Mouse (Mus musculus) midbrain, postnatal 0 days (tissue): Measurements from ENCODE around the gene Syt5. TPM values are rescaled to one million over a fixed set of nuclear protein-coding genes. Genes with fewer than 3 reads are reported as not detected.

Source experiments
- ATAC-seq: fragments of 200-750 bp; cut with Nextera tagmentation; 2 replicates; pipeline ENCODE4 v1.8.0; 2017; ENCODE audit warnings: moderate number of reproducible peaks, mild to moderate bottlenecking, moderate TSS enrichment, moderate library complexity; ENCODE audit not compliant: low FRiP score
- DNase-seq: peaks from one replicate; pipeline ENCODE4 v3.0.0-alpha.2; 2015; ENCODE audit warnings: low spot score
- H3K27ac ChIP-seq: fragments of 300-500 bp; sonication (generic); 2 replicates; pipeline ENCODE4 v1.5.1; 2014; ENCODE audit warnings: low read depth, mild to moderate bottlenecking, low read length, mixed read lengths
- H3K27me3 ChIP-seq: fragments of 300-500 bp; sonication (generic); 2 replicates; pipeline ENCODE4 v1.6.1; 2014; ENCODE audit warnings: low read length, control low read depth, mixed read lengths; ENCODE audit not compliant: insufficient read depth
- H3K36me3 ChIP-seq: fragments of 300-500 bp; sonication (generic); 2 replicates; pipeline ENCODE4 v1.6.1; 2014; ENCODE audit warnings: low read length, control low read depth, mixed read lengths; ENCODE audit not compliant: insufficient read depth
- H3K4me1 ChIP-seq: fragments of 300-500 bp; sonication (generic); 2 replicates; pipeline ENCODE4 v1.6.1; 2014; ENCODE audit warnings: mild to moderate bottlenecking, control low read depth, antibody characterized with exemption, low read length, mixed read lengths; ENCODE audit not compliant: insufficient read depth
- H3K4me2 ChIP-seq: fragments of 300-500 bp; sonication (generic); 2 replicates; pipeline ENCODE4 v1.6.1; 2014; ENCODE audit warnings: low read depth, mild to moderate bottlenecking, low read length, mixed read lengths; ENCODE audit not compliant: poor library complexity, severe bottlenecking
- H3K4me3 ChIP-seq: fragments of 300-500 bp; sonication (generic); 2 replicates; pipeline ENCODE4 v1.5.1; 2014; ENCODE audit warnings: low read depth, mild to moderate bottlenecking, low read length, moderate library complexity
- H3K9ac ChIP-seq: fragments of 300-500 bp; sonication (generic); replicated peaks from 2 replicates; pipeline ENCODE4 v1.6.1; 2014; ENCODE audit warnings: mild to moderate bottlenecking, low read length, moderate library complexity, mixed read lengths; ENCODE audit not compliant: poor library complexity, severe bottlenecking
- H3K9me3 ChIP-seq: fragments of 300-500 bp; sonication (generic); 2 replicates; pipeline ENCODE4 v1.6.1; 2016; ENCODE audit warnings: low read length, control low read depth
- CTCF ChIP-seq: IDR thresholded peaks from 2 replicates; pipeline ENCODE4 v1.5.1; 2016; ENCODE audit warnings: antibody characterized with exemption, mild to moderate bottlenecking
- WGBS: fragments of 180-500 bp; shearing (Covaris S2); extraction: QIAGEN DNeasy Blood & Tissue Kit; methylation state at CpG from one replicate; pipeline ENCODE4 v1.1.7; 2014; 5-methylcytosine and 5-hydroxymethylcytosine counted together
- polyA plus RNA-seq: library from polyadenylated mRNA; unstranded; fragments of >200 nt; fragmentation: Nextera tagmentation; extraction: Ambion mirVana; gene quantifications from 2 replicates; pipeline ENCODE4 v1.2.1, GENCODE M21; 2015
- total RNA-seq: library from RNA; depleted of rRNA; stranded (reverse); fragments of >200 nt; gene quantifications from 2 replicates; pipeline ENCODE4 v1.2.3, GENCODE M21; 2014

Syt5 gene
- total and polyA plus RNA-seq, 2 experiments from 2014 or later, result 84.7 to 194 TPM

DNA sequence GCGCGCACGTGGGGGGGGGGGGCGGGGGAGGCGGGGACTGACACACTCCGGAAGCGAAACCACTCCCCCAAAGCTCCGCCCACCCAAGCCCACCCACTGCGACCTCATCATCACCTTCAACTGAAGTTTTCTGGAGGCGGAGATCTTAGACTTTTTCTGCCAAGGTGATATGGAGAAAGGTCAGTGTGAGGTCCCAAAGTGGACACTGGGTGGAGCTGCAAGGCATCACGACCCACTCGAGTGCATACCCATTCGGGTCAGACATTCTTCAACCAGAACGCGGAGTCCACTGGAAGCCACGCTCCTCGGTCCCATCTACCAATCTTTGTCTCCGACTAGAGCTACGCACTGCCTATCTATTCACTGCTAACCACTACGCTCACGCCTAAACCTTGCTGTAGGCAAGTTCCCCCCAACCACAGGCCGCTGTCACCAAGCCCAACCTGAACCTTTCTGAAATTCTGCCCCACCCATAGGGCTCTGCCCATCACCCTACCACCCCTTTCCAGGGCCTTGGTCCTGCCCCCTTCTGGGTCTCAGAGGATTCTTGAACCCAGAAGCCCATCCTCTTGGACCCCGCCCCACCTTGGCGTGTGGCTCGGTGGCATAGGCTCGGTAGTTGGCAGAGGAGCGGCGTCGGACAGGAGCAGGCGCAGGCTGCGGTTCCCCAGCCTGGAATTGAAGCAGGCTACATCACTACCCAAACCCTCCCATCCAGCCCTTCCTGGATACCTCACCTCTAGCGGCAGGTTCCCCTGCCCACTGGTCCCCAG, 25.9 kb downstream of the Syt5 start:
- ATAC-seq (no peak), DNase-seq (no peak)
- Histone ChIP-seq H3K27ac (no peak overlapping the region), H3K4me2 (peak overlapping the region; percentile 44), H3K27me3 (0 out of 2 replicates have a peak, but pooled peaks cover 2% of the 10 kb centered on the region), H3K9ac (no peak overlapping the region), H3K4me3 (peak overlapping the region; percentile 17; the same call in 1 of the 2 replicates), H3K36me3 (no peaks in the 10 kb centered on the region), H3K9me3 (no peaks in the 10 kb centered on the region), H3K4me1 (no peaks in the 10 kb centered on the region)
- TF ChIP-seq CTCF, result 0 out of 2 replicates have a peak, but pooled peaks have one; percentile 28
- 37% methylated on average over 32 of the region's 32 CpGs for WGBS

DNA sequence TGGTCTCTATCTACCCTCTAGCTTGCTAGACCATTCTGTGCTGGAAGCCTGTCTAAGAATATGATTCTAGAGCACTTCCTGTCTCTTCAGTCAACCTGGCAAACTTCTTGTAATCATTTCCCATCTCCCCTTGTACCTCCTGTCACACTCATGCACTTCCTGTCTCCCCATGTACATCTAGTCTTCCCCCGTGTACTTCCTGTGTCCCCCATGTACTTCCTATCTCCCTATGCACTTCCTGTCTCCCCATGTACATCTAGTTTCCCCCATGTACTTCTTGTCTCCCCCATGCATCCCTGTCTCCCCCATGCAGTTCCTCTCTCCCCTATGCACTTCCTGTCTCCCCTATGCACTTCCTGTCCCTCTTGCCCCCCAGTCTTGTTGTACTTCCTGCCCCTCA, 28.9 kb downstream of the Syt5 start:
- no peaks in the 10 kb centered on the region for H3K4me1 ChIP-seq
- 80% methylated on average over 1 of the region's 1 CpGs for WGBS
- no peak overlapping the region for H3K9ac ChIP-seq
- H3K36me3 ChIP-seq, result no peaks in the 10 kb centered on the region
- no peak for DNase-seq
- H3K27ac ChIP-seq, result no peak overlapping the region
- H3K4me3 ChIP-seq, result no peak overlapping the region
- no peak overlapping the region for H3K4me2 ChIP-seq
- H3K9me3 ChIP-seq, result no peaks in the 10 kb centered on the region
- H3K27me3 ChIP-seq, result 0 out of 2 replicates have a peak, but pooled peaks cover 2% of the 10 kb centered on the region
- TF ChIP-seq CTCF, result no peak
- ATAC-seq, result no peak

DNA sequence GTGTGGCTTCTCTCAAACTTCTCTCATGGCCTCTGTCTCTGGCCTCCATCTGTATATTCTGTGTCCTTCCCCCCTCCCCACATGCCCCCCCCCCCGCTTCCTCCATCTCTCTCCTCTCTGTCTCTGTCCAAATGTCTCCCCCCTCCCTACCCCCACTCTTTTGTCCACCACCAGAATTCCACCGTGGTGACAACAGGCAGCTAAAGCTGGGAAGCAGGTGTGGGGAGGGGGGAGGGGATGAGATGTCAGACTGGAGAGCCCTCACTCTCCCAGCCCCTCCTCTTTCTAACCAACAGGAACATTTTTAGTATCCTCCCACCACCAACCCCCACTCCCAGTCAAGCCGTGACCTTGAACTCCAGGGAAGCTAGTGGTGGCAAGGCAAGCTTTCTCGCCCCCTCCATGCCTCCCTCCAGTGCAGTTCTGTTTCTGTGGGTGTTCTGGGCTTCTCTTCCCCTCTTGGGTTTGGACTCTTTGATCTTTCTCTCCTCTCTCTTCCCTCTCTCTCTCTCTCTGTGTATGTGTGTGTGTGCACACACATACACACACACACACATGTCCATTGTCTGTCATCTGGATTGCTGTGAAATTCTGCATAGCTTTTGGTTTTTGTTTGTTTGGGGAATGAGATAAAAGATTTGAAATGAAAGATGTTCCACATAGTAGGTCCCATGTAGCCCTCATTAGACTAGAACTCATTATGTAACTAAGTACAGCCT, 30.9 kb downstream of the Syt5 start, which contains the start of gene Tnnt1:
Gene Tnnt1 (minus strand): TSS at position 51 of the 719 bp plus-strand sequence.
- TF ChIP-seq CTCF, result no peak
- H3K27ac ChIP-seq, result no peak within 1 kb of the TSS
- H3K4me3 ChIP-seq, result no peak within 1 kb of the TSS
- no peaks in the 10 kb centered on the region for H3K4me1 ChIP-seq
- no peaks in the 10 kb centered on the region for H3K9me3 ChIP-seq
- WGBS, result 27% methylated on average over 3 of the region's 4 CpGs
- H3K4me2 ChIP-seq, result no peak within 1 kb of the TSS
- H3K27me3 ChIP-seq, result 0 out of 2 replicates have a peak, but pooled peaks cover under 1% of the 10 kb centered on the region
- no peak within 1 kb of the TSS for H3K9ac ChIP-seq
- no peaks in the 10 kb centered on the region for H3K36me3 ChIP-seq
- DNase-seq, result no peak
- no peak for ATAC-seq

DNA sequence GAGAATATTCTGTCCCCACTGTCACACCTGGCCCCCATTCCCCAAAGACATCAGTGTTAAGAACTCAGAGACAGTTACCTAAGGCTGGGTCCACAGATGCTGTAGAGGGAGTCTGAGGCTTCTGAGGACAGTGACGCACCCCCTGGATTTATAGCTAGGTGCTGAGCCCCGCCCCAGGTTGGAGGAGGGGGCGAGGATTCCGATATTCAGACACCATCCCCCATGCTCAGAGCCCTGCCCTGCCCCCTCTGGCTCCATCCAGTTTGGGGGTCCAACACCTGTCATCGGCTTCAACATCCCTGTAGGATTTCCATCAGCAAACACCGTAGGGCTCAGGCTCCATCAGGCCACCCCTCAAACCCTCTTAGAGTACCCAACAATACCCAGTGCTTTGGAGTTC, 31.5 kb downstream of the Syt5 start:
- ATAC-seq (no peak), DNase-seq (no peak)
- TF ChIP-seq CTCF, result no peak
- no peaks in the 10 kb centered on the region for H3K36me3 ChIP-seq
- no peaks in the 10 kb centered on the region for H3K9me3 ChIP-seq
- WGBS, result 63% methylated on average over 6 of the region's 6 CpGs
- H3K9ac ChIP-seq, result no peak overlapping the region
- H3K4me2 ChIP-seq, result no peak overlapping the region
- H3K27me3 ChIP-seq, result no peaks in the 10 kb centered on the region
- H3K4me1 ChIP-seq, result no peaks in the 10 kb centered on the region
- H3K27ac ChIP-seq, result no peak overlapping the region
- no peak overlapping the region for H3K4me3 ChIP-seq

DNA sequence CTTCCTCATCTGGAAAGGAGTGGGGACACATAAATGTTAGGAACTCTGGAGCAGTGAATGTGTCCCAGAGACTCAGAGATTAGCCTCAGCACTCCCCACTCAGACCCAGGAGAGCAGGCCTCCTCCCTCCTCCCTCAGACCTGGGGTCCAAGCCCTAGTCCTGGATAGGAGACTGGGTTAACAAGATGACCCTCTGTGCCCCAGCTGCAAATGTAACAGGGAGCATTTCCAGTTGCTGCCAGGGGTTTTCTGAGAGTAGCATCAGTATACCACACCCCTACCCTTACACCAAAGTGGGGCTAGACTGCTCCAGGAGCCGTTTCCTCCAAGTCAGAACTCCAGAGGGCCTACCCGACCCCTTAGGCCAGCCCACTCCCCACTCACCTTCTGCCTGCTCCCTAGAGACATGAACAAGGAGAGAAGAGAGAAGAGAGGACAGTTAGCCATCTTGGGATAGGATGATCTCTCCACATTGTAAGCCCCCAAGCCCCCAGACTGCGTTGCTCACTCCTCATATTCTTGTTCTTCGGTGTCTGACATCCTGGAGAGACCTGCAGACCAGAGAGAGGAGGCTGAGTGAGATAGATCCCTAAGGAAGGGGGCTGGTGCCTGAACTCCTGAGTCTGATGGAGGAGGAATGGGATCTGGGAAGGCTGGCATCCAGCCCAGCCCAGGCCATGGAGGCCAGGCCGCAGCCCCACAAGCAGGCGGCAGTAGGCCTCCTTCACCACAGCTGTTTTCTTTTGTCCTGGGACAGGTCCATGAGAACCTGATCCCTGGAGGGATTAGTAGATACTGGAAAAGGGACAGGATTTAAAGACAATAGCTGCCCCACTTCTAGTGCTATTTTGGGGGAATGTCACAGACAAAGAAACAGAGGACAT, 33.3 kb downstream of the Syt5 start:
- Histone ChIP-seq H3K4me2 (no peak overlapping the region), H3K4me1 (no peaks in the 10 kb centered on the region), H3K27me3 (no peaks in the 10 kb centered on the region), H3K9ac (no peak overlapping the region), H3K27ac (no peak overlapping the region), H3K36me3 (no peaks in the 10 kb centered on the region), H3K4me3 (no peak overlapping the region), H3K9me3 (no peaks in the 10 kb centered on the region)
- ATAC-seq (no peak), DNase-seq (no peak)
- WGBS, result 43% methylated on average over 6 of the region's 6 CpGs
- TF ChIP-seq CTCF, result no peak
